Mouse (Mus musculus): Measurements from ENCODE around the gene Msmb. TPM values are rescaled to one million over a fixed set of nuclear protein-coding genes. Genes with fewer than 3 reads are reported as not detected.
"Not testable (repeated sequence)": the region's sequence is repeated elsewhere in the genome, so short reads cannot be mapped to it uniquely, and the experiment has no call there.

Gene Msmb
- polyA plus RNA-seq (2015; fragmentation: Nextera tagmentation; extraction: Ambion mirVana): not detected in 2 replicates

- Histone ChIP-seq H3K4me3 (no peak within 1 kb of the TSS), H3K9me3 (replicated peaks) (no peaks in the 10 kb centered on the region), H3K27ac (no peak within 1 kb of the TSS), H3K4me1 (replicated peaks) (peaks cover 3% of the 10 kb centered on the region; the same call in 1 of the 2 replicates), H3K36me3 (no peaks in the 10 kb centered on the region), H3K4me2 (no peak within 1 kb of the TSS), H3K27me3 (no peaks in the 10 kb centered on the region), H3K9ac (no peak within 1 kb of the TSS)
- no peak for ATAC-seq (replicated peaks; ENCODE audit: insufficient number of reproducible peaks, insufficient read depth, low FRiP score, low read depth)
- 85% methylated on average over 5 of the region's 5 CpGs for WGBS
Observed at GRCm38 (mm10) chr14:32141723-32142122, at the start of gene Msmb. Gene Msmb (plus strand): TSS chr14:32142023.

DNA sequence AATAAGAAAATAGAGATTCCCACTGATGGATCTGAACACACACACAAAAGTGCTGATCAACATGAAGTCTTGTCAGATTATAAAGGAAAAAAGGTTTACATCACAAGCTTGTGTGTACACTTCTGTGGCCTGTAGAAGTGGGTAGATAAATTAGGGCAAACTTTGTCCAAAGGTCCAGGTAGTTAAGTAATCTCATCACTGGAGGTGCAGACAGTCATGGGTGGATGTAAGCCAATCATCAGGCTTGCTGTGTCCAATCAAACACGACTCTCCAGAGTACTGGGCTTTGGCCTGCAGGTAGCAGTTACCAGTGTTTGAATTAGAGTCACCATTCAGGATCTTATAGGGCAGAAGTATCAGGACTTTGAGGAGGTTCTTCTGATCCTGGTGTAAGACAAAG lies 48.8 kb upstream of the Msmb start:
- 53% methylated on average over 1 of the region's 1 CpGs for WGBS
- Histone ChIP-seq H3K27ac (peak overlapping the region; percentile 74), H3K4me1 (replicated peaks) (peaks cover 19% of the 10 kb centered on the region), H3K27me3 (no peaks in the 10 kb centered on the region), H3K9ac (peak overlapping the region; percentile 24; the same call in 1 of the 2 replicates), H3K36me3 (peaks cover 40% of the 10 kb centered on the region), H3K4me2 (peak overlapping the region; percentile 24; the same call in 1 of the 2 replicates), H3K4me3 (no peak overlapping the region), H3K9me3 (replicated peaks) (no peaks in the 10 kb centered on the region)
- ATAC-seq (replicated peaks; ENCODE audit: insufficient number of reproducible peaks, insufficient read depth, low FRiP score, low read depth): no peak

DNA sequence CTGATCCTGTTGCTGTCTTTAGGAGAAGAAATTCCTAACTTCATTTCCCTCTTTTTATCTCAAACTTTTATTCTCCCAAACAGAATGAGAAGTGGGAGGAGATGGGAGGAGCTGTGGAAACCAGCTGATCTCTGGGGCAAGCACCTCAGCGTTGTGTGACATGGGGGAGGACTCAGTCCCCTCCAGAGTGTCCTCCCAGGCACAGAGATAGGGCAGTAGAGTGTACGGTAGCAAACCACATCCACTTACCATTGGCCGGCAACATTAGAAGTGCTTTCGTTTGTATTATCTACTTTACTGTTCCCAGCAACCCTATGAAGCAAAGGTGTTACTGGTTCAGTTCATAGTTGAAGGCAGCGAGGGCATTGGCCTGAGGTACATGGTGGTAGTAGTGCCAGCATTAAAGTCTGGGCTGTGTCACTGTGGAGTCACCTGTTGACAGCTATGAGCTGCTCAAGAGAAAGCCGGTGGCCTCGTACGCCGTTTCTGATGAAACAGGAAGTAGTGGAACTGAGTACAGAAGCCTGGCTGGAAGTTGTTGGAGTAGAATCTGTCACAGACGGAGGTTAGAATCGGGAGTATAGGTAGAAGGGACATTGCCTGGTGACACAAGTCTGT lies 48.2 kb upstream of the Msmb start:
- peak; percentile 81 for ATAC-seq (replicated peaks; ENCODE audit: insufficient number of reproducible peaks, insufficient read depth, low FRiP score, low read depth)
- Histone ChIP-seq H3K4me2 (peak overlapping the region; percentile 24; the same call in 1 of the 2 replicates), H3K4me3 (no peak overlapping the region), H3K36me3 (peaks cover 46% of the 10 kb centered on the region), H3K4me1 (replicated peaks) (peaks cover 19% of the 10 kb centered on the region), H3K27ac (peak overlapping the region; percentile 74), H3K9ac (peak overlapping the region; percentile 24; the same call in 1 of the 2 replicates), H3K27me3 (no peaks in the 10 kb centered on the region), H3K9me3 (replicated peaks) (no peaks in the 10 kb centered on the region)
- 41% methylated on average over 11 of the region's 11 CpGs for WGBS

DNA sequence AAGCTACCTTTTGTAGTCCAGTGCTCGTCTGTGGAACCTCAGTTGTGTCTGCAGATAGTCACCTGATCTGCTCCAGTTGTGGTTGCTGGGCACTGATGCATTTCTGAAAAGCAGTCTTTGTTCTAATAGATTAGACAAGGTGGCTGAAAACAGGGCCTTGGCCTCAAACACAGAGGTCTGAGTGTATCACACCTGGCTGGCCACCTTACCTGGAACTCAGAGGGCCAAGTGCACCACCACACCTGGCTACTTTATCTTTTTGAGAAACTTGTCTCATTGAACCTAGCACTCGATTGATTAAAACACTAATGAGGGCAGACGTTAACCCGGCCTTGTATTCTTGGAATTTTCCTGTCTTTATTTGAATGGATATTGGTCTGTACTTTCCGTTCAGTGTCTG lies 46.2 kb upstream of the Msmb start:
- H3K36me3 ChIP-seq: peaks cover 67% of the 10 kb centered on the region
- no peak for ATAC-seq (replicated peaks; ENCODE audit: insufficient number of reproducible peaks, insufficient read depth, low FRiP score, low read depth)
- H3K27me3 ChIP-seq: no peaks in the 10 kb centered on the region
- 88% methylated on average over 5 of the region's 5 CpGs for WGBS
- H3K9me3 ChIP-seq (replicated peaks): no peaks in the 10 kb centered on the region
- H3K27ac ChIP-seq: no peak overlapping the region
- H3K4me2 ChIP-seq: no peak overlapping the region
- peaks cover 17% of the 10 kb centered on the region for H3K4me1 ChIP-seq (replicated peaks)
- no peak overlapping the region for H3K9ac ChIP-seq
- no peak overlapping the region for H3K4me3 ChIP-seq

GRCm38 (mm10) chr14:32096740-32097139 lies 45.1 kb upstream of the Msmb start:
- WGBS: 85% methylated on average over 5 of the region's 5 CpGs
- H3K36me3 ChIP-seq: peaks cover 71% of the 10 kb centered on the region

GRCm38 (mm10) chr14:32097691-32098090 lies 44.1 kb upstream of the Msmb start:
- H3K9me3 ChIP-seq (replicated peaks): no peaks in the 10 kb centered on the region
- no peak overlapping the region for H3K4me3 ChIP-seq
- H3K9ac ChIP-seq: no peak overlapping the region
- H3K27me3 ChIP-seq: no peaks in the 10 kb centered on the region
- peaks cover 15% of the 10 kb centered on the region for H3K4me1 ChIP-seq (replicated peaks)
- ATAC-seq (replicated peaks; ENCODE audit: insufficient number of reproducible peaks, insufficient read depth, low FRiP score, low read depth): no peak
- no peak overlapping the region for H3K4me2 ChIP-seq
- WGBS: 93% methylated on average over 7 of the region's 7 CpGs
- H3K27ac ChIP-seq: no peak overlapping the region
- peaks cover 70% of the 10 kb centered on the region for H3K36me3 ChIP-seq

More at GRCm38 (mm10) chr14:32096740-32097139, 45.1 kb upstream of the Msmb start:
- Histone ChIP-seq H3K4me1 (replicated peaks) (peaks cover 17% of the 10 kb centered on the region), H3K27ac (no peak overlapping the region), H3K4me3 (no peak overlapping the region), H3K9ac (no peak overlapping the region), H3K27me3 (no peaks in the 10 kb centered on the region), H3K9me3 (replicated peaks) (no peaks in the 10 kb centered on the region), H3K4me2 (no peak overlapping the region)
- ATAC-seq (replicated peaks; ENCODE audit: insufficient number of reproducible peaks, insufficient read depth, low FRiP score, low read depth): no peak

DNA sequence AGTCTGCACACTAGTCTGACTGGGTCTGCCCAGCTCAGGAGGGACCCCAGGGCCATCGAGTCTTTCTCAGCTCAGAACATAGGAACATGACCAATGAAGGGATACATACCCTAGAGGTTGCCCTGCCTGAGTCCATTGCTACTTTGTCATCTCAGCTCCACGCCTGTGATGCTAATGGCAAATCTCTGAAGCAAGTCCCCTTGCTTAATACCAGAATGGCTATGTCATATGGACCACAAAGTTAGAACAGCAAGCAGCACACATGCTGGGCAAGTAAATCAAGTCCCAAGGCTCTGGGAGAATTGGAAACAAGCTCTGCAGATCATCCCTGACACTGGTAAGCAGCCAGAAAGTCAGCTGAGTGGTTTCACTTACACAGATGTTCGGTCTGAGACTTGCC lies 42.9 kb upstream of the Msmb start:
- H3K4me1 ChIP-seq (replicated peaks): peaks cover 4% of the 10 kb centered on the region
- ATAC-seq (replicated peaks; ENCODE audit: insufficient number of reproducible peaks, insufficient read depth, low FRiP score, low read depth): no peak
- 92% methylated on average over 3 of the region's 3 CpGs for WGBS

GRCm38 (mm10) chr14:32103556-32103955 lies 38.3 kb upstream of the Msmb start:
- Histone ChIP-seq H3K27me3 (no peaks in the 10 kb centered on the region), H3K4me3 (no peak overlapping the region), H3K9ac (no peak overlapping the region), H3K4me1 (replicated peaks) (0 out of 2 replicates have a peak, but pooled peaks cover 3% of the 10 kb centered on the region), H3K9me3 (replicated peaks) (no peaks in the 10 kb centered on the region), H3K36me3 (peaks cover 34% of the 10 kb centered on the region), H3K4me2 (no peak overlapping the region), H3K27ac (no peak overlapping the region)
- ATAC-seq (replicated peaks; ENCODE audit: insufficient number of reproducible peaks, insufficient read depth, low FRiP score, low read depth): no peak
- 83% methylated on average over 4 of the region's 4 CpGs for WGBS

More for the DNA sequence above, 42.9 kb upstream of the Msmb start:
- Histone ChIP-seq H3K9ac (no peak overlapping the region), H3K4me3 (no peak overlapping the region), H3K4me2 (no peak overlapping the region), H3K36me3 (peaks cover 70% of the 10 kb centered on the region), H3K9me3 (replicated peaks) (no peaks in the 10 kb centered on the region), H3K27me3 (no peaks in the 10 kb centered on the region), H3K27ac (no peak overlapping the region)

DNA sequence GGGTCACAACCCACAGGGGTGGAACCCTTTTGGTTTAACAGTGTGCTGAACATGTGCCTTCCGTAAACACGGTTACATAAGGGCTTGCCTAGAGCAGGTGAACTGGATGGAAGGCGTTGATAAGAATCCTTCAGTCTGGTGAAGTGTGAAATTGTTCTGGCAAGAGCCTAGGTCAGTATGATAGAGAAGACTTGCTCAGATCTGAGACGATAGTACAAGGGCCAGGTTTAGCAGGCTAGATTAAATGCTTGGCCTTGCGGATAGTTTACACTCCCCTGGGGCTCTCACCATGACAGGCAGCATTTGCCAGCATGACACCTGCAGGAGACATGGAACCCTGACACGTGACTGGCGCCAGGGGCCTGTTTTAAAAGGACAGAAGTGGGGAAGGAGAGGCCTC lies 36.2 kb upstream of the Msmb start:
- no peaks in the 10 kb centered on the region for H3K9me3 ChIP-seq (replicated peaks)
- H3K36me3 ChIP-seq: peaks cover 13% of the 10 kb centered on the region
- H3K4me1 ChIP-seq (replicated peaks): 0 out of 2 replicates have a peak, but pooled peaks cover 3% of the 10 kb centered on the region
- no peaks in the 10 kb centered on the region for H3K27me3 ChIP-seq
- H3K27ac ChIP-seq: no peak overlapping the region
- no peak overlapping the region for H3K4me3 ChIP-seq
- ATAC-seq (replicated peaks; ENCODE audit: insufficient number of reproducible peaks, insufficient read depth, low FRiP score, low read depth): no peak
- WGBS: 39% methylated on average over 7 of the region's 7 CpGs
- no peak overlapping the region for H3K4me2 ChIP-seq
- no peak overlapping the region for H3K9ac ChIP-seq

GRCm38 (mm10) chr14:32106911-32107310 lies 34.9 kb upstream of the Msmb start:
- no peak overlapping the region for H3K27ac ChIP-seq
- H3K9me3 ChIP-seq (replicated peaks): no peaks in the 10 kb centered on the region
- H3K27me3 ChIP-seq: no peaks in the 10 kb centered on the region
- peaks cover 9% of the 10 kb centered on the region; the same call in 1 of the 2 replicates for H3K36me3 ChIP-seq
- 0 out of 2 replicates have a peak, but pooled peaks cover 3% of the 10 kb centered on the region for H3K4me1 ChIP-seq (replicated peaks)
- H3K4me3 ChIP-seq: no peak overlapping the region
- ATAC-seq (replicated peaks; ENCODE audit: insufficient number of reproducible peaks, insufficient read depth, low FRiP score, low read depth): no peak
- WGBS: 88% methylated on average over 4 of the region's 4 CpGs
- H3K9ac ChIP-seq: no peak overlapping the region
- no peak overlapping the region for H3K4me2 ChIP-seq

DNA sequence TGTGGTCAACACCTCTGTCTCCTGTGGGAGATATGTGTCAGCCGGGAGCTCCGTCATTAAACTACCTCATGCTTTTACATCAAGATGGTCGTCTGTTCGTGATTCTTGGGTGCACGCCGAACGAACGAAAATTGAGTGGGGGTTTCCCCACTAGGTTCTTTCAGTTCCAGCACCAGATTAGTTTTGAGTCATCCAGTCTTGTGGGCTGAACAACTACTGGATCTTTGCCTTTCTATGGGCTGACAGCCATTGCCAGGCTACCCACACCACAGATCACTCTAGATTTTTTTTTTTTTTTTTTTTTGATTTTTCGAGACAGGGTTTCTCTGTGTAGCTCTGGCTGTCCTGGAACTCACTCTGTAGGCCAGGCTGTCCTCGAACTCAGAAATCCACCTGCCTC lies 29.7 kb upstream of the Msmb start:
- not testable (repeated sequence) for ATAC-seq (replicated peaks; ENCODE audit: insufficient number of reproducible peaks, insufficient read depth, low FRiP score, low read depth); H3K36me3 ChIP-seq
- WGBS: 88% methylated on average over 10 of the region's 10 CpGs

More for the DNA sequence above, 29.7 kb upstream of the Msmb start:
- H3K4me2 ChIP-seq; H3K9ac ChIP-seq; H3K27ac ChIP-seq; H3K9me3 ChIP-seq (replicated peaks); H3K27me3 ChIP-seq; H3K4me1 ChIP-seq (replicated peaks); H3K4me3 ChIP-seq: not testable (repeated sequence)

Data from heart, embryonic 15.5 days (tissue).